Mouse (Mus musculus) embryo, embryonic 10.5 days (tissue): ENCODE measurements at regions not wholly inside any gene's neighbourhood (a gene's known extent, or its start where the extent isn't known, plus 50 kb on each side); places are given as distances from the start of the nearest gene placed in this dataset.
"Not testable (repeated sequence)": the region's sequence is repeated elsewhere in the genome, so short reads cannot be mapped to it uniquely, and the experiment has no call there.

Source experiments
- DNase-seq: peaks from one replicate; pipeline ENCODE4 v3.0.0-alpha.2; 2015; ENCODE audit warnings: low spot score

DNA sequence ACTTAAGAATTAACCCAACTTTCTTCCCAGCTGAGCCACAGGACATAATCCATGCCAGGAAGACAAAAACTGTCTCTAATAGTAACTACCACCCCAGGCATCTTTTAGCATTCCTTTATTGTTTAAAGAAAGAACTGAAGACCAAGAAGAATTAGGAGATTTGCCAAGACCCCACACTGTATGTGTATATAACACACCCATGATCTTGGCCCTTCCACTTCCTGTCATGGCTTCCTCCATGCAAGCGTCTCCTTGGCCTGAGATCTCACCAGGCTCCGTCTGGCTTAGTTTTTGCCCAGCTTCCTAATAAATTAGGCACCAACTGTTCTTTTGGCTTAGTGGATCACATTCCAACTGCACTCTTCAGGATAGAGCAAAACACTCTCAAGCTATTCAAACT lies 215.9 kb upstream of the Tenm4 start:
- no peak for DNase-seq

DNA sequence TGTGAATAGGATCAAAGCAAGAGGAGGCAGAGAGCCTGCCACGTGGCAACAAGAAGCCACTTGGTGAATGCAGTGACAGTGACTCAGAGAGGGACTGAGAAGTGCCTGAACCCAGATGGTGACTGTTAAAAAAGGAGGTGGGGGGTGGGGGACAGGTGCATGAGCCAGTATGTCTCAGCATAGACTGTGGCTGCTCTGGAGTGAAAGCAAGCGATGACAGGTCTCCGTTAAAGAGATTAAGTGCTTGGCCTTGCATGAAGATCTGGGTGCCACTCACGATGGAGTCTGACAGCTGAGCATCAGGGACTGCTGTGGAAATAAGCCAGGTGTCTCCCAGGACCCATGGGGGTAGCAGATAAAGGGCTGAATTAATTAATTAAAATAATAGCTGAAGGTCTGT lies 212.0 kb upstream of the Tenm4 start:
- DNase-seq = no peak

DNA sequence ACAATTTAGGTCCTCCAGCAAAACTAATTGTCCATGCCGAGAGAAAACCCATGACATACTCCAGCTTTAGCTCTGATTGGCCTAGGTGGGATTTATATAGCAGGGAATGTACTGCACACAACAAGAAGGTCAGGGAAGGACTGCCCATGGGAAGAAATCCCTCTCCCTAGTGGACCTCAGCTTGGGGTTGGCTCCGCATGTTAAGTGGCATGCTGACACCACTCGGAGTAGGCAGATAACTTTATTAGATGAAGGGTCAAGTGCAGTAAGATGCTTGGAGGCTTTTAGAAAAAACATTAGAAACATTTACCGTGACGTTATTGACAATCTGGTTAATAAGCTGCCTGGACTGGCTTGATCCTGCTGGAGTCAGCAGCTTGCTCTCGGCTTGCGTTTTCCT lies 199.2 kb upstream of the Tenm4 start:
- DNase-seq = no peak

DNA sequence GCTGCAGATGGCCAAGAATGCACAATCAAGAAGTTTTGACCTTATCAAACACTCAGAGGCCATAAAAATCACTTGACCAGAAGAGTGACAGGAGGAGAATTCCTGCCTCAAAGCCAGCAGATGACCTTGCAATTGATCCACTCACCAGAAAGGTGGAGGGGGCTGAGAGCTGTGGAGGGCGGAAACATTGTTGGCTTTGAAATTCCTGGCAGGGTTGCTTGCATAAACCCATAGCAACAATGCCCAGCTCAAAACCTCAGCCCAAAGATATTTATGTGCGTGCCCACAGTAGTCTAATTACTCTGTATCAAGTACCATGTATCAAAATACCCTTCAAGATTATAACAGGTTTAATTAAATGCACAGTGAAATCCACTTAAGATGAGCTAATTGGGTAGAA lies 197.0 kb upstream of the Tenm4 start:
- DNase-seq = no peak

DNA sequence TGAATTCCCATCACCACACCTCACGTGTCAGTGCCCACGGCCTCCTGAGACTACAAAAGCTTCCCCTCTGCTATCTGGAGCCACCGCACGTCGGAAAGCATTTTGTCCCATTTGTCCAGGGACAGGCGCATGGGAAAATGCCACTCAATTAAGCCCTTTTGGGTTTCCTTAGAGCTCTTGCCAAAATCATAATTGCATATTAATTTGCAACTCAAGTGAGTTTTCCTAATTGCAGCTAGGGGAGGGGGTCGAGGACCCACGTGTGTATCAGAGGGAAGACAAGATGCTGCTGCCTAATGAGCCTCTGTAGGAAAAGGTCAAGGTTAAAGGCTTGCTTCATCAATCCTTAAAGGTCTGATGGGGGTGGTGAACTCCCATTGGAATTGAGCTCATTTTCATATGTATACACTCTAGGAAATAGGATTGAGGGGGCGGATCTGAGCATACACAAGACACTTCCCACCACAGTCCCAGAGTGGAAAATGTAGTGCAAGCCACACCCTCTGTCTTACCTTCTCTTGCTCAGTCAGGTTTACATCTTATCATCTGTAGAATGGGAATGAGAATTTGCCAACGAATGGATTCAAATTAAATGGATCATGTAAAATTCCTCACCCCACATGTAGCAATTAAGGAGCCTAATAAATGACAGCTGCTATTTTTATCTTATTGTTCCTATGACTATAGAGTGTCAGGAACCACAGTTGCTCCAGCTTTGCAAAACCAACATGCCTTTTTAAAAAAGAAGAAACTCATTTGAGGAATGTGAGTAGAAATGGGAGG lies 179.6 kb upstream of the Tenm4 start:
- peak; percentile 66 for DNase-seq

DNA sequence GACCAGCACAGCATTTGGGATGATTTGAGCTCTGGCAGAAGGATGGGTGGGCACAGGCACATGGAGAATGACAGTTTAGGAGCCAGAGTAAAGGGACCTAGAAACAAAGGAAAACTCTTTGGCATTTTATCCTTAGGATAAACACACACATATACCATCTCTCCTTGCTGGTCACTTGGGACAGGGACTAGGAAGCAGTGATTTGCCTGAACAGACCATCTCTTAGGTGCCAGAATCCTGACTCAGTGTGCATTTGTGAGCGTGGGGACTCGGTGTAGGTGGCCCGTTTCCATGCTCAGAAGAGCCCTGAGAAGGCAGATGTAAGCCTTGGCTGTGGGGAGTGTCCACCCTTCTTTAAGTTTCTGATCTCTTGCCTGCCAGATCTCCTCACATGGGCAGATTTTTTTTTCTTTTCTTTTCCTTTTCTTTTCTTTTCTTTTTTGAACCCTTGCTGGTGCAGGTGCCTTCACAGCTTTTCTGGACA lies 179.0 kb upstream of the Tenm4 start:
- no peak for DNase-seq

DNA sequence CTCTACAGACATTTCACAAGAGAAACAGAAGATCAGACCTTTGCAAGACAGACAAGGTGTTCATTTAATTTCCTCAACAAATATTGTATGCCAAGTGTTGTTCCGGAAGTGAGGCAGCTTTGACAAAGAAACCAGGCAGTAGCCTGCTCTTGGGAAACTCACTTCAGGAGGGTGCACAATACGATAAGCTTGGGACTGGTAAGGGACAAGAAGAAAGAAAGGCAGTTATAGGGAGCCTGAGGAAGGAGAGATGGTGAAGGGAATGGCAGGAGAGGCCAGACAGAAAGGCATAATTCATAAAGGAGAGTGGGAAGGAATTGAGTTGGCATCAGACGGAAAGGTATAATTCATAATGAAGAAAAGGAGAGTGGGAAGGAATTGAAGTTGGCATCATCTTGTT lies 178.5 kb upstream of the Tenm4 start:
- DNase-seq = no peak

DNA sequence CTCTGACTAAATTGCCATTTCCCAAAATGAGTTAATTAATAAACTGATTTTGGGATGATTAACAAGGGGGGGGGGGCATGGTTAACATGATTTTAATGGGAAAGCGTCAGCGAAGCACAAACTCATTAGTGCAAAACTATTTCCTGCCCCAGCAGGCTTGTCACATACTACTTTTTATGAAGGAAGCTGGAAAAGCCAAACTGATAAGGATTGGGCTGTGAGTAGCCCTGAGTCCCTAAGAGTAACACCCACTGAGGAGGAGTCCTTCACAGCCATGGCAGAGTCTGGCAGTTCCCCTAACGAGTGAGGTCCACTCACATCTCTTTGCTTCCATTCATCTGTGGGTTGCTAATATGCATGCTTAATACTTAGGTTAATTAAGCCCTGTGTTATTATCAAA lies 173.9 kb upstream of the Tenm4 start:
- DNase-seq = no peak

DNA sequence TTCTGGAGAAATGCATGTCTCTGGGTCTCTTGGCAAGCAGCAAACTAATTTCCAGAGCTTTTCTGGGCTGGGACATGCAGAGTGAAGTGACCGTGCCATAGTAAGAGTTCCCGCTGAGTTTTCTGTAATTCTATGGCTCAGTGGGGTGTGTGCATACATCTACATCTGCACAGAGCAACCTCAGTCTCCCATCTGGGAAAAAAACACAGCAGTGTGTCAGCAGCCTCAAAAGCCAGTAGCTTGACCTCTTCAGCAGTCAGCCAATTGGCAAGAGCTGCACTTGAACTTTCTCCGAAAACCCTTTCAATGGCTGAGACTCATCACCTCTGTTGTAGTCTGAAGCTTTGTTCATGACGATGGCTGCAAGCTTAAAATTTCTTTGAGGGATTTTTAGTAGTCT lies 171.9 kb upstream of the Tenm4 start:
- DNase-seq = peak; percentile 26

DNA sequence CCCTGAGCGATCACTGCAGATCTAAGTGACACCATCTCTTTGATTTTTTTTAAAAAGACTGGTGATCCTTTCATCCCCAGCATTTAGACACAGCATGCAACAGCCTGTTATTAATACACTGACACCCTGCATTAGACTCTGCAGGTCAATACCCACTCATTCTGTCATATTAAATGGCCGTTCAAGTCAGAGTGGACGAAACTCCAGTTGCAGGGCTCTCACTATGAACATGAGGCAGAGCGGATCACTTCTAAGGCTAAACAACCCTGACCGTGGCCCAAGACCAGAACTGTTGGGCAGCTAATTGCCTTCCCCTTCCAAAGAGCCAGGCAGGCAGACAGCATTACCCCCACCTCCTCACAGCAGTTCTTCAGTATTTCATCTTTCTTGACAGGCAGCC lies 168.6 kb upstream of the Tenm4 start:
- DNase-seq = no peak

DNA sequence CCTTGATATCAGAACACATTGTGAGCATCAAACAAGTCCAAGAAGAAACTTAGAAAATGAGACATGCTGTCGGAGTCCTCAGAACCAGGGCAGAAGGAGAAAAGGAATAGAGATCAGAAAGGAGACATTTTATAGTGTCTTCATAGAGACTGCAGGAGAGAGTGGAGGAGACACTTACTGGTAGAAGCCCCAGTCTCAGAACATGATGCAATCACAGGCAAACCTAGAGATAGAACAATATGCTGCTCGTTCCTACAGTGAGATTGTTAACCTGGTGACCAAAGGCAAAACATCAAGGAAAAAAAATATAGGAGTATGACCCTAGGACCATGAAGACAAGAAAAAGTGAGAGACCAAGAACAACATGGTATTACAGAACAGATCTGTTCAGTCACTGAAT lies 164.7 kb upstream of the Tenm4 start:
- no peak for DNase-seq

DNA sequence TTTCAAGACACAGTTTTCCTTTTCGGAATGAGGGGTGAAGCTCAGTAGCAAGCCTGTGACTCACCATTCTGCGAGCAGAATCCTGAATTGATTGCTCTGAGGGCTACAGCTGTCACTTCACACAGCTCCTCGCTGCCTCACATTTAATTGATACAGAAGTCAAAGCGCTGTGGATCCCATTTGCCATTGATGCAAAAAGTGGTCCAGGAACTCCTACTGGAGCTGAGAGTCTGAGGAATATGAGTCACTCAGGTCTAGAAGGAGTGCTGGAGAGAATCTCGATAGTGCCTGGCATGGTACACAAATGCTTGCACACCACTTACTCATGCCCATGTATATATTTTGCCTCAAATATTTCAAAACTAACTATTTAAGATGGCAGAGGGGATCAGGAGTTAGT lies 158.0 kb upstream of the Tenm4 start:
- DNase-seq = no peak

DNA sequence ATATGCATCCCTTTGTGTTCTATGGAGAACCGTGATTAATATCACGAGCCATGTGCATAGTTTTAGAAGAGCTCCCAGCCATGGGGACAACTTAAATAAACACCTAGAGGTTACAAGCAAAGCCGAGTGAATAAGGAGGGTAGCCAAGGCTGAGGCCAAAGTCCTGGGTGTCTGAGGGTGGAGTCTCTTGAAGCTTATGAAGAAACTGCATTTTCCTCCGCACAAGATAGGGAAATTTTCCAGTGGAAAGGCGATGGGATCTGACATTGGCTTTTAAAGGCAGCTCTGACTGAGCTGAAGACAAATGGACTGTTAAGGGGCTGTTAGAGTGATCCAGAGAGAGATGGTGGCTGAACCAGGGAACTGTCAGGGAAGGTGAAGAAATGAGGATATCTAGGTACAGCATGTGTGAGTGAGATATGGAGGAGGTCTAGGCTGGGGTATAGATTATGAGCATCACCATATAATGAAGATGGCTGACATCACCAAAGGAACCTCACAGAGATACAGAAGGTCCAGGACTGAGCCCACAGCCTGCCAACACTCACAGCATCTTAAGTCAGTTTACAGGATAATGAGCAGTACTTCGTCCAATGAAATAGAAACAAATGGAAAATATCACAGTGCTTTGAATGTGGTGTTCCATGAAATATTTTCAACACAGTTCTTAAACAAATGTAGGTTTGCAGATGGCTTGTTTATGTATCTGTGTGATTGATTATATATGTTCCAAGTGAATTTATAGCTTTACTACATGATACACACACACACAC lies 153.7 kb upstream of the Tenm4 start:
- no peak for DNase-seq

DNA sequence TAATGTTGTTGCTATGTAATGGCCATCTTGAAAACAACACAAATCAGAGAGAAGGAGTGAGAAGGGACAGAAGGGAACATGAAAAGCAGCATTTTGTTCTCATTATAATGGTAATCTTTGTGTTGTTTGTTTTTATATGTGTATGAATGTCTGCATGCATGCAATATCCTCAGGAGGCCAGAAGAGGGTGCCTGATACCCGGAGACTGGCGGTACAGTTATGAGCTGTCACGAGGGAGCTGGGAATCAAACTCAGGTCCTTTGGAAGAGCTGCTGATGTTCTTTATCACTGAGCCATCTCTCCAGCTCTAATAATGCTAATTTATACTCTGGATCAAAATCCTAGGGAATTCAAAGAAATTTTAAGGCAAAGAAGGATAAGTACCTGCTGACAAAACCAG lies 147.0 kb upstream of the Tenm4 start:
- no peak for DNase-seq

DNA sequence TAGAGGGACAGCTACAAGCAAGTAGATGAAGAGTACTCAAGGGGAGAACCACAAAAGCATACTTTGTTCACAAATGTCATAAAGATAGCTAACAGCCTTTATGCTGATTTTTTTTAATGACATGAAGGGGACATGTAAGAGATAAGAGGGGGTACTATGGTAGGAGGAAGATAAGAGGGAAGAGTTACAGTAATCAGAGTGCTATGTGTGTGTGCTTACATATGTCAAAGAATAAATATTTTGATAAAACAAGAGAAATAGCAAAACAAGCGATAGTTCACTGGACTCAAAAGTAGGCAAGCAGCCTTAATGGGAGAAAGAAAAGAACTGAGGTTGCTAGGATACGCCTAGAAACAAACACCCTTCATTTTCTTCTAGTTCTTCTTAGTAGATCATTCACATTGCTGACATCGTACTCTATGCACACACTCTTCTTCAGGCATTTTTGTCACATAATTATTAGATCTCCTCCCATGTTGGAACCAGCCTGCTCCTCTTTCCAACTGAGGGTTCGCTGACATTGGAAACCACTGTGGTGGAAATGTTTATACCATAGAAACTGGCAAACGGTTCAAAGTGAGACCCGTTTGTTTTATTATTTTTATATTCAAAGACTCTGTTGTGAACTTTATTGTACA lies 144.1 kb upstream of the Tenm4 start:
- DNase-seq = no peak

DNA sequence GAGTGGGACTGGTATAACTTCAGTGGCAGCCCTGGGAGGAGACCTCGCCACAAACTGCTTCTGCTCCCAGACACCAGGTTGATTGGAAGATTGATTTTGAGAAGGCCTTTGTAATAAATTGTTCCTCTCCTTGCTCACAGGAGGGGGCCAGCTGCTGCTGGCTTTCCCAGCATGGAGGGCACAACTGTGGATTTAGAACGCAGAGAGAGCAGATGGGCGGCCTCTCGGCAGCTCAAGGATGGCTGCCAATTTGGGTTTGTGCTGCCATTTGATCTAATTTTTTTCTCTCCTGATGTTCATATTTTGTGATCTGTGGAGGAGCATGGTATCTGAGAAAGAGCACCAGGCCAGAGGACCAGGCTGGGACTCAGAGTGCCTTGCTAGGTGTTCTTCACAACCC lies 137.4 kb upstream of the Tenm4 start:
- DNase-seq = no peak

DNA sequence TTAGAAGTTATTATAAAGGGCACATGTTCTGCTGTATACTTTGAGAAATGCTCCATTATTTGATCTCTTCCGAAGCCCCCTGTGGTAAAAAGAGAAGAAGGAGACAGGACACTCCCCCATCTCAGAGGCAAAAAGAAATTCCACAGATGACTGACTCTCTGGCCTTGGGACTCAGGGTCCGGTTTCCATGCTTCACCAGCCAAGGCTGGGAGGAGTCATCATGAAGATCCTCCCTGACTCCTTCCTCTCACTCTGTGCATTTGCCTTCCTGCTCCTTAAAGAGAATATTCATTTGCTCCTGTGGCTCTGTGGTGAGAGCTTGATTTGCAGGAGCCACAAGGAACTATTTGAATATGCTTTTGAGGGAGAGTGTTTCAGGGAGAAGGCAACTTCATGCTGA lies 135.6 kb upstream of the Tenm4 start:
- DNase-seq = no peak

DNA sequence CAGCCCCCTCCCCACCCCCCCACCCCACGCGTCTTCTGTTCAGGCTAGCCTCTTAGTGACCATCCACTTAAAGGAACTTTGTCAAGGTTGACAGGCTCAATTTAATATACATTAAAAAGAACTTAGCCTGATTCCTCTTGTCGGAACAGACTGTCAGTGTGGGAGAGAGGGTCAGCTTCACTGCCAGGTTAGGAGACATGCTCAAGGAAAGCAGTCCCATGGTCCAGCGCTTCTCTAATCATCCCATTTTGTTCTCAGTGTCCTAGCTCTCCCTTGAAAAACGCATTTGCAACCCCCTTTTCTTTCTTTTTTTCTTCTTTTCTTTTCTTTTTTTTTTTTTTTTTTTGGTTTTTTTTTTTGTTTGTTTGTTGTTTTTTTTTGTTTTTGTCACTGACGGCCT lies 131.4 kb upstream of the Tenm4 start:
- no peak for DNase-seq

DNA sequence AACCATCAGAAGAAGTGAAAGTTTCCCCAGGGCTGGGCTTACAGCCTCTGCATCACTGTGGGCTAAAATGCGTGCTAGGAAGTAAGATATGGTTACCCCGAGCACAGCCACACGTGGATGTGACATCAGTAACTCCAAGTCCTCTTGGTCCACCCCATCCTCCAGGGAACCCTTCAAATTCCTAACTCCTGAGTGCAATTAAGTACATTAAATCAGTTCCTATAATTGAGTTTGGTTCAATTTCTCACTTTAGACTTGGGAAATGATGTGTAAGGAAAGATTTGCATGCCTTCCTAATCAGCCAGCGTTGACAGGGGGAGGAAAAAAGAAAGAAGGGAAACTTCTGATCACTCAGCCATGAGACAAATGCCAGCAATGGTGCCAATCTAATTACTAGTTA lies 129.2 kb upstream of the Tenm4 start:
- no peak for DNase-seq

DNA sequence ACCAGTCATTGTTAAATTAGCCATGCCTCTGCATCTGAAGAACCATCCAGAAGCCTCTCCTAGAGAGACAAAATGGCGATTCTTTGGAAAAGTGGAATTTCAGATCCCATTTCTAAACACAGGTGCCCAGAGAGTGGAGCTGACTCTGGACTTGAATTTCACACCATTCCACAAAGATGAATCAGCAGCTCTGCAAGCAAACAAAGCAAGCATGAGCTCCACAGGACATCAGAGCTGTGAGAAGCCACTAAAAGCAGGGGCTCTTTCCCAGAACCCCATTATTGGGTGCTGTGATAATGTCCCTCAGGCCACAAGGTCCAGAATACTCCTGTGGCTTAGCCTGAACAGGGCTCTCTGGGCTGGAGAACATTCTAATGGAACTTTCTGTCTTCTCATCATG lies 119.4 kb upstream of the Tenm4 start:
- no peak for DNase-seq

DNA sequence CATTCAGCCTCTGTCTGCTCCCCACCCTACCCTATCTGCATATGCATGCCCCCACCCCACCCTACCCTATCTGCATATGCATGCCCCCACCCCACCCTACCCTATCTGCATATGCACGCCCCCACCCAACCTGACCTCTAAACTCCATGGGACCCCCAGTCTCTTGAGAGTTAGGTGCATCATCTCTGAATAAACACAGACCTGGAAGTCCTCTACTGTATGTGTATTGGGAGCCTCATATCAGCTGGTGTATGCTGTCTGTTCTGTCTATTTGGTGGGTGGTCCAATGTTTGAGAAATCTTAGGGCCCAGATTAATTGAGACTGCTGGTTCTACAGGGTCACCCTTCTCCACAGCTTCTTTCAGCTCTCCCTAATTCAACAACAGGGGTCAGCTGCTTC lies 109.4 kb upstream of the Tenm4 start:
- not testable (repeated sequence) for DNase-seq

DNA sequence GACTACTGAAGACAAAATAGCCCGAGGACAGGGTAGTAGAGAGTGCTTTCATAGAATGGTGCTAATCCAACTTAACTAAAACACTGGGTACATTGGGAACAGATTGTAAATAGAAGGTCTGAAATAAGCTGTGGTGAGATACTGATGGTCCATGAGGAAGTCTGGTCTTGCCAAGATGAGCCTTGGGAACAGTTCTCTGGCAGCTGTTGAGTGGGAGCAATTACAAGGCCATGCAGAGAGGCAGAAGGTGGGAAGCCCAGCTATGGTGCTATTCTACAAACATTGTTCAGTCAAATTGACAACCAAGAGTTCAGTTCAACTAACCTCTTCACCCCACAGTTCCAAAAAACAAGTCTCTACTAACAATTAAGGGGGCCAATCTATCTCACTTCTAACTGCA lies 92.5 kb upstream of the Tenm4 start:
- DNase-seq = no peak

DNA sequence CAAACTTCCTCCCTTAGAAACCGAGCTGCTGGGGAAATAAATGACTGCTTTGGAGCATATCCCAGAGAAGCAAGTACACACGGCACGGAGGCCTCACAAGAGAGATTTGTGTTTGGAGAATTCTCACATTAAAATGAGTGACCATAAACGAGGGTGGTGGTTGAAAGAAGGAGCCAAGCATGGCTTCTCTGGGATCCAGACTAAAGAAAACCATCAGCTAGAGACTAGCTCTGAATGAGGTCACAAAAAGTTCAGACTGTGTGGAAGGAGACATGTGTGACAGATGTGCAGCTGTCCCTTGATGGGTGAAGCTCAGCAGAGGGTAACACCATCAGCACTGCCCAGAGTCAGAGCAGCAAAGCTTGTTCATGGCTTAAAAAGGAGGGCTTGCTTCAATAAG lies 89.4 kb upstream of the Tenm4 start:
- peak; percentile 24 for DNase-seq
